Mouse (Mus musculus): Measurements from ENCODE around the gene Nmur2. TPM values are rescaled to one million over a fixed set of nuclear protein-coding genes. Genes with fewer than 3 reads are reported as not detected.

Gene Nmur2
- polyA plus RNA-seq, 1 experiment from 2014 or later = not detected

DNA sequence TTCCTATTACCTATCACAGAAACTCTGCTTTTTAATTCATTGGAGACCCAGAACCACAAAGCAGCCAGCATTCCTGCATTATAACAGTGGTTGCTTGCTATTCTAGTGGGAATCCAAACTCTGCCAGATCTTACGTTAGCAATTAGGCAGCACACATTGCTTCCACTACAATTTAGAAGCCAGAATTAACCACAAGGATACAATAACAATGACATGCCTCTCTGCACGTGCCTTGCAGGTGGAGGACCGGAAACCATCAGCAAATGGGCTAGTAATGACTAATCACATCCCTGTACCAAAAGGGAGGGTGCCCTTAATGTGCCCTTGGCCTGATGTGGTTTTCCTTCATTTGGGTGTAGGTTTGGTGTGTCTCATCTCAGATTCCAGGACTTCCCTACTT lies 32.5 kb downstream of the Nmur2 start:
- Histone ChIP-seq H3K27me3 (no peaks in the 10 kb centered on the region), H3K9ac (no peak overlapping the region), H3K4me2 (no peak overlapping the region), H3K4me3 (no peak overlapping the region), H3K27ac (no peak overlapping the region), H3K36me3 (no peaks in the 10 kb centered on the region), H3K9me3 (no peaks in the 10 kb centered on the region), H3K4me1 (no peaks in the 10 kb centered on the region)
- no peak for ATAC-seq (ENCODE audit: insufficient number of reproducible peaks, low FRiP score, low TSS enrichment, low read depth)
- WGBS = 43% methylated on average over 3 of the region's 3 CpGs

DNA sequence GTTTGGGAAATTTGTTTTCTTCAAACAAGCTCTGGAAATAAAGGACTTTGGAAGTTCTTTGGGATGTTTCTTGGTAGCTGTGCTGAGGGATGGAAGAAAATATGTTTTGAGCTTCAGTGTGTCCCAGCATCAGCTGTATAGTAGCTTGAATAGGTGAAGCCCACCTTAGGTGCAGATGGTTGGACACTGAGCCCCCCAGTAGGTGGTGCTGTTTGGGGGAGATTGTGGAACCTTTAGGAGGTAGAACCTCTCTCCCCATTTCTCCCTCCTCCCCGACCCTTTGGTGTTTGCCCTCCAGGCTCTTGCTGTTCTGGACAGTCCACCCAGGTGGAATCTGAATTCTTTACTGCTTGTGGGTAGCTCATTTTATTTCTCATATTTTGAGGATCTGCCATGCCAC lies 48.0 kb downstream of the Nmur2 start:
- Histone ChIP-seq H3K9me3 (no peaks in the 10 kb centered on the region), H3K27me3 (no peaks in the 10 kb centered on the region), H3K4me2 (no peak overlapping the region), H3K4me1 (peaks cover 3% of the 10 kb centered on the region; the same call in 1 of the 2 replicates), H3K27ac (no peak overlapping the region), H3K4me3 (no peak overlapping the region), H3K36me3 (no peaks in the 10 kb centered on the region), H3K9ac (no peak overlapping the region)
- WGBS = 40% methylated on average over 1 of the region's 1 CpGs
- no peak for ATAC-seq (ENCODE audit: insufficient number of reproducible peaks, low FRiP score, low TSS enrichment, low read depth)

GRCm38 (mm10) chr11:55992148-55992547 lies 48.7 kb downstream of the Nmur2 start:
- Histone ChIP-seq H3K36me3 (no peaks in the 10 kb centered on the region), H3K9me3 (no peaks in the 10 kb centered on the region), H3K4me3 (no peak overlapping the region), H3K4me1 (peaks cover 3% of the 10 kb centered on the region; the same call in 1 of the 2 replicates), H3K27me3 (no peaks in the 10 kb centered on the region), H3K9ac (no peak overlapping the region), H3K4me2 (no peak overlapping the region), H3K27ac (no peak overlapping the region)
- no peak for ATAC-seq (ENCODE audit: insufficient number of reproducible peaks, low FRiP score, low TSS enrichment, low read depth)
- 41% methylated on average over 3 of the region's 3 CpGs for WGBS

DNA sequence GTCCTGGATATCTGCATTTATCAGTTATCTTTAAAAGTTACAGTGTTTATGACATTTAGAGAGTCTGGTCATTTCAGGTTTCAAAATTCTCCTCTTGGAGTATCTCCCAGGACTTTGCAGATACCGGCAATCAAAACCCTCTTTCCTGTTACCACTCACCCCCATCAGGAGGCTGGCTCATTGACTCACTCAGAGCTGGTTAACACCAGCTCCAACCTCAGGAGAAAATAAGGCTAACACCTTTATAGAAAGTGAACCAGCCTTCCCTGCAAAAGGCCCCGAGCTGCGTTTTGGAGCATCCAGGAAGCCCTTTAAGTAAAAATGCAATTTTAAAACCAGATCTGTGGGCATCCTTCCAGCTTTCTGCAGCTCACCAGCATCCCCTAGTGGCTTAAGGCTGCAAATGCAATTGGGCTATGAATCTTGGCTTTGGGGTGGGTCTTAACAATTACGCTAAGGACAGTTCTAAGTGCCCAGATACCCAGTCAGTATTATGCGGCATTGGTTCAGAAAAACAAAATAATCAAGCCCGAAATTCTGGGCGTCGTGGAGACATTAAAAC lies 49.2 kb downstream of the Nmur2 start:
- H3K4me1 ChIP-seq = peaks cover 3% of the 10 kb centered on the region; the same call in 1 of the 2 replicates
- H3K4me2 ChIP-seq = no peak overlapping the region
- H3K27me3 ChIP-seq = no peaks in the 10 kb centered on the region
- no peak overlapping the region for H3K9ac ChIP-seq
- H3K4me3 ChIP-seq = no peak overlapping the region
- no peaks in the 10 kb centered on the region for H3K36me3 ChIP-seq
- no peak for ATAC-seq (ENCODE audit: insufficient number of reproducible peaks, low FRiP score, low TSS enrichment, low read depth)
- no peak overlapping the region for H3K27ac ChIP-seq
- WGBS = 11% methylated on average over 8 of the region's 8 CpGs
- no peaks in the 10 kb centered on the region for H3K9me3 ChIP-seq

GRCm38 (mm10) chr11:55984643-55985042 lies 56.2 kb downstream of the Nmur2 start:
- no peak overlapping the region for H3K4me2 ChIP-seq
- ATAC-seq (ENCODE audit: insufficient number of reproducible peaks, low FRiP score, low TSS enrichment, low read depth) = no peak
- H3K27ac ChIP-seq = no peak overlapping the region
- H3K27me3 ChIP-seq = no peaks in the 10 kb centered on the region
- H3K36me3 ChIP-seq = no peaks in the 10 kb centered on the region
- no peaks in the 10 kb centered on the region for H3K4me1 ChIP-seq
- no peaks in the 10 kb centered on the region for H3K9me3 ChIP-seq
- no peak overlapping the region for H3K4me3 ChIP-seq
- 38% methylated on average over 3 of the region's 3 CpGs for WGBS
- H3K9ac ChIP-seq = no peak overlapping the region

GRCm38 (mm10) chr11:55981656-55982055 lies 59.2 kb downstream of the Nmur2 start:
- no peak overlapping the region for H3K9ac ChIP-seq
- no peak for ATAC-seq (ENCODE audit: insufficient number of reproducible peaks, low FRiP score, low TSS enrichment, low read depth)
- H3K27me3 ChIP-seq = no peaks in the 10 kb centered on the region
- no peaks in the 10 kb centered on the region for H3K9me3 ChIP-seq
- H3K36me3 ChIP-seq = no peaks in the 10 kb centered on the region
- 41% methylated on average over 1 of the region's 1 CpGs for WGBS
- H3K4me2 ChIP-seq = no peak overlapping the region
- no peak overlapping the region for H3K4me3 ChIP-seq
- H3K27ac ChIP-seq = no peak overlapping the region
- no peaks in the 10 kb centered on the region for H3K4me1 ChIP-seq

DNA sequence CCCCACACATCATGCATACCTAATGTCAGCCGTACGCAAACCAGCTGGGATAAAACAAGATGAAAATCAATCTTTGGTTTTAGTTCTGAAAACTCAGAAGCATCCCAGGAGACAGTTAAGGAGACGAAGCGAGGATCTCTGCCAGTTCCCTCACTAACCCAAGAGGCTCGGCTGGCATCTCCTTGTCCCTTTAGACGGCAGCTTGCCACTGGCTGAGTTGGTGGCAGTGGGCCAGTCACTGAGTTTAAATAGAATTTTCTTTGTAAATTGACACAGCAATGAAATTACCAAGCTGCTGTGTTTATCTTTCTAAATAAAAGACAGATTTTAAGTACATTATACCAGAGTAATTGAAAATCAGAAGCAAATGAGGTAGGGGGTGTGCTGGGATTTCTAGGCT lies 62.7 kb downstream of the Nmur2 start:
- no peak overlapping the region for H3K27ac ChIP-seq
- 62% methylated on average over 6 of the region's 6 CpGs for WGBS
- no peak for ATAC-seq (ENCODE audit: insufficient number of reproducible peaks, low FRiP score, low TSS enrichment, low read depth)
- no peaks in the 10 kb centered on the region for H3K36me3 ChIP-seq
- no peaks in the 10 kb centered on the region for H3K27me3 ChIP-seq
- H3K4me2 ChIP-seq = no peak overlapping the region
- no peaks in the 10 kb centered on the region for H3K4me1 ChIP-seq
- no peak overlapping the region for H3K9ac ChIP-seq
- H3K4me3 ChIP-seq = no peak overlapping the region
- H3K9me3 ChIP-seq = no peaks in the 10 kb centered on the region
